Mouse (Mus musculus): ENCODE data around the gene Rab20.
A peak's percentile ranks its signal among the peaks of the same experiment; 100 is the strongest.
"Not testable (repeated sequence)": the region's sequence is repeated elsewhere in the genome, so short reads cannot be mapped to it uniquely, and the experiment has no call there.

The Rab20 gene

DNA sequence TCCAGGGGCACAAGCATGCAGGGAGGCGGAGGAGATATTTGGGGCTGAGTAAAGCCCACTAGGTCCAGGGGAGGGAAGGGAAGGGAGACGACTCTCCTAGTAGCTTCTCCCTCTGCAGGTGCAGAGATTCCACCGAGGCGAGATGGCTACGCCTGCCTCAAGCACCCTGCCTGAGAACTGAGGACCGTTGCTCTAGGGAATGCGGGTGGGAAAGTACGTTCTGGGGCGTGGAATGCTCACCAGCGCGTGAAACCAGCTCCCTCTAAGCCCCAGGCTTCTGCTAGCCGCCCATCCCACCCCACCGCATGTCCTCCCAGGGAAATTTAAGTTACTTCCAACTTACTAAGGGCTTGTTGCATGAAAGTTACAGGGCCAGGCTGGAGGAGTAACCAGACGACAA lies 1.1 kb upstream of the Rab20 start:
- no peak for DNase-seq (ENCODE audit: low spot score)

DNA sequence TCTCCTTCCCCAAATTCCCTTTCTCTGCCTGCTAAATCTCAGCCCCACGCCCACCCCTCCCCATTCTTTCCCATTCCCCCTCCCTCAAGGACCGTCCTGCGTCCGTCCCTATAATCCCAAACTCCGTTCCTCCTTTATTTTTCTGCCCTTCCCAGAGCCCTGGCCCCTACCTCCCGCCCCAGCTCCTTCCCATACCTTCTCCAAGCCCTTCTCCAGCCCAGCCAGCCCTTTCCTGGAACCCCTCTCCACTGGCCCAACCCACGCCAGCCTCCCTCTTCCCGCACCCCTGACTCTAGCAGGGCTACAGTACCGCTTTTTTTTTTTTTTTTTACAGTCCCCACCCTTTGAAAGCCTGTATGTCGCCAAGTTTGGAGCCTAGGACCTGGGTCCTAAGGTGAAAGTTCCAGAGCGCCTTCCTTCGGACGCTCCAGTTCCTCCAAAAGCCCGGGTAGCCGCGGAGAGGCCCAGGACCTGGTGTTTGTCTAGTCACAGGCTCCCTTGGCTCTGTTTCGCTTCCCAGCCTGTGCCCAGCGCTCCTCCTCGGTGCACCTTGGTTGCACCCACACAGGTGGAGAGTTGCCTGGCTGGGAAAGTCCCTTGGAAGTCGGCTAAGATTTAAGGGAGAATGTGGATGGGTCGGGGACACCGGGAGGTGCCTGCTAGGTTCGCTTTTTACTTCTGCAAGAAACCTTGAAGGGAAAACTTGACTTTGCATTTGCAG lies 457 bp upstream of the Rab20 start:
- DNase-seq (ENCODE audit: low spot score) = no peak

DNA sequence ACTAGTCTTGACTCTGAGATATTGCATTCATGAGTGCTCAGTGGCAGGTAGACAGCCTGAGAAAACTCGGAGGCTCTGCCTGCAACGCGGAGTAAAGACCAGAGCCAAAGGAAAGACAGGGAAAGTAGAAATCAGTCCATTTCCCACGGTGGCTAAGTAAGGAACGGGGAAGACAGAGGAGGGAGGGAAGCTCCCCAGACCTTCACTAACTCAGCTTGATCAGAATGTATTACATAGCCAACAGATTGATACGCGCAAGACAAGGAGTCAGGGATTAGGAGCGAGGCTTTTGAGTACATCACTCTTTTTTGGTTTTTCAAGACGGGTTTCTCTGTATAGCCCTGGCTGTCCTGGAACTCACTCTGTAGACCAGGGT lies 1.3 kb downstream of the Rab20 start:
- no peak for DNase-seq (ENCODE audit: low spot score)

DNA sequence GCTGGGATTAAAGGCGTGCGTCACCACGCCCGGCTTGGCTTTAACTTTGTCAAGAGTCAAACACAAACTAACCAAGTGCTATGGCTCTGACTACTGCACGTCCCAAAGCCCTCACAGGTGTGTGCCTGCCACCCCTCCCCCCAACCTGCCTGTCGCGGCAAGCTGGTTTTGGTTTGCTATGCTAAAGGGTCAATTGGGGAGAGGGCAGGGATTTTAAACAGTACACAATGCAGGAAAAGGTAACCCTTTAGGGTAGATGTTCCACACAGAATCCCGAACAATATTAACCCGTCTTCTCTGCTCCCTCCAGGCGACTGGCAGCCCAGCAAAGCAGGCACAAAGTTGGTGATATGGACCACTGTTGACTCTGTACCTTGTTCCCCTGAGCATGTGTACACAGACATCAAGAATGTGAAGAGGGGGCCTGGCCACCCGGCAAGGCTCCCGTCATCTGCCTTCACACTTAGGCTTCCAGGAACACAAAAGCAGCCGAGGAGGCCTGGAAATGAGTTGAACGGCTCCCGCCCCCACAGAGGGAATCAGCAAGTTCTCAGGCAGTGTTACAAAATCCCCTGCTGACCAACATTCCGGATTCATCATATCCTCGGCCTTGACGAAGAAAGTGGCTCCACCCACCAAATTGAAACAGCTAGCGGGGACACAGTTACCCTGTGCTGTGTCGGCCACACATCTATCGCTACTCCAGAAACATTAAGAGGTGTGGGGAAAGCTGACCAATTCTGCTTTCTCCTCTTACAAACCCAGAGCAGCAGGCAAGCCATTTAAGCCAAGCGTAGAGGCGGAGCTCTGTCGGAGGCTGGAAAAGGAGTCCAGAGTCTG lies 2.0 kb downstream of the Rab20 start:
- peak; percentile 70 for DNase-seq (ENCODE audit: low spot score)

GRCm38 (mm10) chr8:11475876-11476275 lies 2.6 kb downstream of the Rab20 start:
- DNase-seq (ENCODE audit: low spot score) = no peak

DNA sequence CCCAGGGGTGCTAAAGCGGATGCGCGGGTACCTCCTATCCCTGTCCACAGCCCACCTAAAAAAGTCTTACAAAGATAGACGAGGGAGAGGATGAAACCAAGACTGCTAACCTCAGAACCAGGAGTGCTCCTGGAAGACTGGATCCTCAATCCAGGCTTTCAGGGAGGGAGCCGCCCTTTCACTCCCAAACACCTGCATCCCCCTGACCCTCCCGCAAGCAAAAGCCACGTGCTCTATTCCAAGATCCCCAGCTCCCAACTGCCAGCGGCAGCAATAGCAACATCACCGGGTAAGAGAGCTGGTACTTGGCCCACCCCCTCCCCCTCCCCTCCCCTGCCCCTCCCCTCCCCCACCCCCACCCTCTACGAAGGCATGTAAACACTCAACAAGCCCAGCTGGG lies 3.1 kb downstream of the Rab20 start:
- DNase-seq (ENCODE audit: low spot score) = no peak

DNA sequence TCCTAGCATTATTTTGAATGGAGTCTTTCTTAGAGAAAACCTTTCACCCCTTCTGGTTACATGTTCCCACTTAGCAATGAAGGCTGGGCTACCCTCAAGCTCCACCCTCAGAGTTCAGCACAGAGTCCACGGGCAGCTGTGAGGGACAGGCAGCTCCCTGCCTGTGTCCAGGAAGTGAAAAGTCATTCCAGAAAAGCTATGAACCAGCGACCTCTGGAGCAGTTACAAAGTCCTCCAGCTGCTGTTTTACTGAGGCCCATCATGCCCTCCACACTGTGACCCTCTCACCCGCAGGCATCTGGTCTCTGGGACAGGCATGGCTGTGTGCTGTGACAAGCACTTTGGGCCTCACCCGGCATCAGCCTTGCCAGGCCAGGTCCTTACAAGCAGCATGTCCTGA lies 5.4 kb downstream of the Rab20 start:
- DNase-seq (ENCODE audit: low spot score) = no peak

- no peak for DNase-seq (ENCODE audit: low spot score)
Measured at GRCm38 (mm10) chr8:11471309-11471708, 7.2 kb downstream of the Rab20 start.

- no peak for DNase-seq (ENCODE audit: low spot score)
Measured at GRCm38 (mm10) chr8:11470694-11471093, 7.8 kb downstream of the Rab20 start.

DNA sequence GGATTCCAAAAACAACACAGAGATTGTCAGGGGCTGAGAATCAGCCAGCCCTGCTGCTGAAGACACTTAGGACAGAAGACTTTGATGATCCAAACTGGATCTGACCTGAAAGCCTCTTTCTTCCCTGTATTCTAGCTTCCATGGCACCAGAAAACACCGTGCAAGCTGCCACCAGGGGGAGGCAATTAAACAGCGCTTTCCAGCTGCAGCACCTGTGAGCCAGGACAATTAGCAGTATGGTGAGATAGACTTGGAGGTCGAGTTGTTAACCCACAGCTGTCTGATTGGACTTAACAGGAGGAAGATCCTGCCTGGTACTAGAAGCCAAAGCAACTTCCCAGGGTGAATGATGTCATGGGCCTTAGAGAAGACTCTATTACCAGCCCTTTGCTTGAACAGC lies 9.4 kb downstream of the Rab20 start:
- DNase-seq (ENCODE audit: low spot score) = peak; percentile 63

- DNase-seq (ENCODE audit: low spot score) = not testable (repeated sequence)
Measured at GRCm38 (mm10) chr8:11466528-11466927, 12.0 kb downstream of the Rab20 start.

DNA sequence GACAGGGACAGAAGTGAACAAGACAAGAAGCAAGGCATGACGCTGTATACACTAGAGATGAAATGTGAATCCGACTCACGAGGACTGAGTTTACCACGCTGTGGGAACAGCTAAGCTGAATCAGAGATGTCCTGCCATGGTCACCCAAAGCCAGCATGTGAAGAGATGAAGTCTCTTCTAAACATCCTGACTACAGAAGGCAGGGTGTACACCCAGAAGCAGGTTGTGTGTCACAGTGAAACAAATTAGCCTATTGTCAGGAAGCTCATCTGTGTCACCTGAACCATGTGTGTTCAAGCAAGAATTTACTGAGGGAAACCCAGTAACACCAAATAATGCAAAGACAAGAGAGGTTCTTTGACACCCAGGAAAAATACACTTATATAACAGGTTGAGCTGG lies 12.9 kb downstream of the Rab20 start:
- no peak for DNase-seq (ENCODE audit: low spot score)

- DNase-seq (ENCODE audit: low spot score) = no peak
Measured at GRCm38 (mm10) chr8:11464707-11464964, 13.9 kb downstream of the Rab20 start.

- no peak for DNase-seq (ENCODE audit: low spot score)
Measured at GRCm38 (mm10) chr8:11463889-11464706, 14.4 kb downstream of the Rab20 start.

DNA sequence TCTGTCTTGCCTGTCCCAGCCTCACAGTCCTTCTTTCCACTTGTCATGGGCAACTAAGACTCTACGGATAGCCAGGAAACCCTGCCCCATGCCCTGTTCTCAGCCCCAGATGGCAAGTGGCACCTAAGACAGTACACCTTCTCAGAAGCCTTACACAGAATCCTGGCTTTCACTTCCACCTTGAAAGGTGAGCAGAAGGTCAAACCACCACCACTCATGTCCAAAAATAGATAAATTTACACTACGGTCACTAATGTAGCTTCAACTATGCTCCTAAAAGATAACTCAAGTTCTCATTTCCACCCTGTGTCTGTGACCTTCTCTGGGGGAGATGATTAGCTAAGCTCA lies 15.0 kb downstream of the Rab20 start:
- no peak for DNase-seq (ENCODE audit: low spot score)

DNA sequence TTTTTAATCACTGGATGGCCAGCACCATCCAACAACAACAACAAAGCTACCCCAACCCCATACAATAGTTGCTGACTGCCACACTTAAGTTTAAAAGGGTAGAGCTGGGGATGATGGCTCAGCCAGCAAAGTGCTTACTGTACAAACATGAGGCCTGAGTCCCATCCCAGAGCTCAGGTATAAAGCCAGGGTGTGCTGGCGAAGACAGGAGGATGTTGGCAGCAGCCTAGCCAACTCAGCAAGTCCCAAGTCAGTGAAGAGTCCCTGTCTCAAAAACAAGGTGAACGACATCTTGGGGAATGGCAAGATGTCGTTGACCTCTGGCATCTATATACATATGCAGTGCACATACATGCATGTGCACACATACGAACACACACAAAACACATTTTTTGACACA lies 15.9 kb downstream of the Rab20 start:
- DNase-seq (ENCODE audit: low spot score) = no peak

DNA sequence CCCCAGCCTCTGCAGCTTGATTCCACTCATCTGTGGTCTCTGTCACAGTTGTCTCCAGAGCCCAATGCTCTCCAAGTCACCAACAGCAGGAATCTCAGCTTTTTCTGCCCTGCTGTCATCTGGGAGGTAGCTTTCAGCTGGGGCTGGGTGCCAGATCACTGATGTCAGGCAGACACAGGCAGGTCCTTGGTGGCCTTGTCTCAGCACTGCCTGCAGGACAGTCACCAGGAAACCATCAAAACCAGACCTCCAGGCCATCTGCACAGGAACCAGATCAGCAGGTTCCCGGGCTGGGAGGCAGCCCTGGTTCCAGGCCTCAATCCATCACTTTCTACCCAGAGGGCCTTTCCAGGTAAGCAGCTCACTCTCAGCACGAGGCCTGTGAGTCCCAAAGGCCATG lies 16.7 kb downstream of the Rab20 start:
- peak; percentile 76 for DNase-seq (ENCODE audit: low spot score)

- peak; percentile 62 for DNase-seq (ENCODE audit: low spot score)
Measured at GRCm38 (mm10) chr8:11460934-11461333, 17.6 kb downstream of the Rab20 start.

DNA sequence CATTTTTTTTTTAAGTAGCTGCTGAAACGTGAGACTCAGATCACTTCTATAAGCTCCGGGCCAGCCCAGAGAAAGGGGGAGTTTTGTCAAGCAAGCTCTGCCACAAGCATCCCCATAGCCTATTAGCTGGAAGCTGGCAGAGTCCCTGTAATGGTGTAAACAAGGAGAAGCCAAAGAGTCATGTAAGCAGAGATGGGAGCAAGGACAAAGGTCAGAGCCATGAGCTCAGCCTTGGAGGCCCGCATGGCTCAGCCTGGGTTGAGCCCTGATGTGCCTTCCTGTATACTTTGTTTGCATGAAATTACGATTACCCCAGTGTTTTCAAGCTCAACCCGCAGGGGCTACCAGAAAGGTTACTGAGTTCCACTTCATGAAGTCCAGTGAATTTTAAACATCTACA lies 19.5 kb downstream of the Rab20 start:
- no peak for DNase-seq (ENCODE audit: low spot score)

DNA sequence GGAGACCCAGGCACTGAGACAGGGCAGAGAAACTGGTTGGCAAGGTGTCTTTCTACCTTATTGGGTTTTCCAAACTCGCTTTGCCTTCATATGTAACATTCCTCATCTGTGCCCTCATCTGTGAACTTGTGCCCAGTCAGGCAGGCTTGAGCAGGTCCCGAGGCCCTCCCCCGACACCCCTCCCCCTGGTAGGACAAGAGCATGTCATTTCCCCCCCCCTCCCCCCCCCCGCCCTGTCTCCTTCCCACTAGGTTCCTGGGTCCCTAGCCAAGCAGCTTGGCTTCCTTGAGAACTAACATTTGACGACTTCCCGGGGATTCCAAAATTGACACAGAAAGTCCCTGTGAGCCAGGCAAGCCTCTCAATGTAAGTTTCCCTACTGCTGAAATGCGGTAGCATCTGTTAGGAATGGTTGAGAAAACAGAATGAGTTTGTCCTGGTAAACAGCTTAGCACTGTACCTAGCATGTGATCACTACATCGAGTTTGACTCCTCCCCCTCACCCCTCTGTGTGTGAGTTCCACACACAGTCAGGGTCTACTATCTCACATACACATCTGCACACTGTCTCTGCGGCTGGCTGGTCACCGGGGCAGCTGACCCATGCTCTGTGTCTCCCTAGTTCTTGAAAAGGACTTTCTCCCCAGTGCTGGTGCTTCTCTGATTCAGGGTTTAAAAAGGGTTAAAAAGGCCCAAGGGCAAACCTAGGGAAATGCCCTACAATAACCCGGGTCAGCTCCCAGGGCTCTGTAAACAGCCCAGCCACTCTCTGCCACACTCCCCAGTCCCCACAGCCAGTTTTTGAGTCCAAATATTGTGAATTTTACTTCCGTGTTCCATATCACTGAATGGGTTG lies 20.3 kb downstream of the Rab20 start:
- peak; percentile 73 for DNase-seq (ENCODE audit: low spot score)

DNA sequence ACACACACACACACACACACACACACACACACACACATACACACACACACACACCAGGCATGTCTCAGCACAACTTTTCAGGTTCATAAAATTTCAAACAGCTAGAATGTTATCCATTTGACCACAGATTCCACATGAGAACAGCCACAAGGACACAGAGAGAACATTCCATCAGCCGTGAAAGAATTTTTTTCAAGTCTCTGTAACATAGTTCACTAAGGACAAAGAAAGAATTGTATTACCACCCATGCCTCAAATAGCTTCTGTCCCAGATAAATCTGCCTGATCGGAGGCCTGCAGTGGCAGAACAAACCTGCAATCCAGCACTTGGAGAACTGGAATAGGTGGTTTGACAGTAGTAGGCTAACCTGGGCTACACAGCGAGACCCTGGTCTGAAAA lies 21.2 kb downstream of the Rab20 start:
- no peak for DNase-seq (ENCODE audit: low spot score)

- no peak for DNase-seq (ENCODE audit: low spot score)
Measured at GRCm38 (mm10) chr8:11454228-11454627, 24.3 kb downstream of the Rab20 start.
